Mouse (Mus musculus) spleen, postnatal 14 days (tissue): ENCODE measurements around the gene Esp8.
"Not testable (repeated sequence)": the region's sequence is repeated elsewhere in the genome, so short reads cannot be mapped to it uniquely, and the experiment has no call there.

Source experiments
- DNase-seq, 2 experiments: peaks; one replicate each; pipeline ENCODE4 v3.0.0; 2021 to 2022; ENCODE audit warnings: low spot score in 2 of 2

The Esp8 gene

DNA sequence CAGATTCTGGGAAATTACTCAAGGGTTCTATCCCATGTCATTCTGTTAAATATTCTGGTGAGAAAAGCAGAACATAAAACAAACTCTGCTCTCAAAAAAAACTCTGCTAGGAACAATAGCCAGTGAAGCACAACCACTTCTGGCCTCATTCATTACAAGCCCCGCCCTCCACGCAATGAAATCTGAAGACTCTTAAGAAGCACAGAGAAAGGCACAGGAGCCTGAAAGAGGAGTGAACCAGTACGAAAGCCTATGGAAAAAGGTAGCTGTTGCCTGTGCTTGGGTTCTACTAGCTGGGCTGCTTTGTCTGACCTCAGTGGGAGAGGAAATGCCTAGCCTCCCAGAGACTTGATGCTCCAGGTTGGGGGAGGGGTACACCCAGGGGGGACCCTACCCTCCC, at the start of gene Esp8:
Gene Esp8 (plus strand): TSS at position 205 of the 400 bp plus-strand sequence.
- DNase-seq, result no peak

DNA sequence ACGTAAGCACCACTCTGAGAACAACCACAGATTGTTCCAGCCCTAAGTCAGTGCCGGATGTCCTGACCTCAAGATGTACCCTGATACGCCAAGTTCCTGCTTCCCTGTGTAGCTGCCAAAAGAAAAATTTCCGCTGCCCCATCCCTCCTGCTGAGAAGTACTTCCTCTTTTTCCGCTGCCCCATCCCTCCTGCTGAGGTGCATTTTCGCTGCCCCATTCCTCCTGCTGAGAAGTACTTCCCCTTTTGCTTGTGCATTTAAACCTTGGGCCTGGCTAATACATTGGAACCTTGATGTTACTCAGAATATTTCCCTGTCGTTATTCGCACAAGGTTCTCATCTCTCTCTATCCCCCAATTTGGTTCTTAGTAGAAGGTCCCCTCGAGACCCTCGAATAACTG, 36.3 kb upstream of the Esp8 start:
- DNase-seq, result not testable (repeated sequence)

DNA sequence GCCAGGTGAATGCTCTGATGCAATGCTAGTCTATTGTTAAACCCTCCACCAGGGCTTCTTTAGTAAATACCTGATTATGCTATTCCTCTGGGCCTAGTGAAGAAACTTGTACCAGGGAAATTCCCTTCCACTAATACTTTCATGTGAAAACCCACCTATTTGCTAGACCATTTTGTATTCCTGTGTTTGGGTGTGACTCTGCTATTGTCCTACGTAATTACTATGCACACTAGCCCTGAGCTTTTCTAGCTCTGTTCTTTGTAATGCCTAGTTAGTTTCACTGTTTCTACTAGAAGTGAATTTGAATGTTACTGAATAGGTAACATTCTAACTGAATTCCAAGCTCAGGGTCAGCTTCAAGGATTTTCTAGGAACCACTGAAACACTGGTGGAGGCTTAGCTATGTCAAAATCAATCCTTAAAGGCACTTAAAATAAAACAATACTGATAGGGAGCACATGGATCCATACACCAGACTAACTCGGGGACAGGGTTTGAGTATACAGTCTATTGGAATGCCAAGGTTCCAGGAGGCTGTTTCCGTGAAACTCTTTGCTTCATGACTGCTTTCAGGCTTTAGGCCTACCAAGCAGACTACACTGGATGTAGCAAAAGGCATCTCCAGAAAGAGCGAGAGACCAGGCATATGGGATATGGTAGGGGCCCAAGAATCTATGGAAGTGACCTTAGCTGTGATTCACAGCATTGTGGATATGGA, 24.2 kb upstream of the Esp8 start:
- not testable (repeated sequence) for DNase-seq

DNA sequence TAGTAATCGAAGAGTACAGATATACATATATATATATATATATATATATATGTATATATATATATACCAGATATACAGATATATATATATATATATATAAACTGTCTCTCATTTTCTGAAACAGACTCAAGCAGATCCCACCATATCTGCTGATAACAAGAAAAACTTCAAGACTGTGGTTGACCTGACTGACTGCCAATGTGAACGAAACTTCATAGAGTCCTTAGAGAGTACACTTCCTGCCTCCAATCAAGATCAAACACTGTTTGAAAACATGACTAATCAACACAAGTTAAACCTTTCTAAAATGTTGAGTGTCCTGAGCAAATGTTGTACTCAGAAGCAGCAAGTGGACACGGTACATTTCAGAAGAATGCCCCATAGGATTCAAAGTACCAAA, 10.0 kb downstream of the Esp8 start:
- no peak for DNase-seq

DNA sequence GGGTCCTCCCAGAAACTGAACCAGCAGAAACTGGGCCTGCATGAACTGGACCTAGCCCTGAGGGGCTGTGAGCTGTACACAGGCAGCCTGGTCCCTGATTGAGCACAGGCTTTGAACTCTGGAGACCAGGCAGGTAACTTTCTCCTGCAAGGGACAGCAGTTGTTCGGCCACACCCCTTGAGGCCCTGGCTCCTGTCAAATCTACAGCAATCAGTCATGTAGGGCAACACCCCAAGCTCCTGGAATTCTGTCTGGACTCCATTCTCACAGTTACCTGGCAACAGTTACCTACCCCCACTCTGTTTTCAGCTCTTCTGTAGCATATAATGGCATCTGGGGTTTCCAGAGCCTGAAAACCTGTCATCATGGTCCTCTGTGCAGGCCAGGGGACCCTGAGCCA, 11.3 kb downstream of the Esp8 start:
- no peak for DNase-seq

DNA sequence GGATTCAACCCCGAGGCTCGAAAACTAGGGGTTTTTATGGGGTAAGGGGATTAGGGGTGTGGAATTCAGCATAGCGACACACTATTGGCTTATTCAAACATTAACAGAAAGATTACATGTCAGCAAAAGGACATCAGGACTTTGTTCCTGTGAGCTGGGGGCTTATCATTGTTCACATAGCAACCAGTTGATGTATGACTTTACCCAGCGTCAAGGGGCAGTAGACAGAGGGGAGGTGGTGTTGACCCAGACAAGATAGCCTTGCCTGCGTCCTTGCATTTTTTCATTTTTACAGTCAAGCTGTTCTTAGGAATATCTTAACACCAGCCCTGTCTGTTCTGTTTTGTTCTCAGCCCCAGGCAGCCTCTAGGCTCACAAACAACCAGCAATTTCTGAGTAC, 27.2 kb downstream of the Esp8 start:
- not testable (repeated sequence) for DNase-seq

DNA sequence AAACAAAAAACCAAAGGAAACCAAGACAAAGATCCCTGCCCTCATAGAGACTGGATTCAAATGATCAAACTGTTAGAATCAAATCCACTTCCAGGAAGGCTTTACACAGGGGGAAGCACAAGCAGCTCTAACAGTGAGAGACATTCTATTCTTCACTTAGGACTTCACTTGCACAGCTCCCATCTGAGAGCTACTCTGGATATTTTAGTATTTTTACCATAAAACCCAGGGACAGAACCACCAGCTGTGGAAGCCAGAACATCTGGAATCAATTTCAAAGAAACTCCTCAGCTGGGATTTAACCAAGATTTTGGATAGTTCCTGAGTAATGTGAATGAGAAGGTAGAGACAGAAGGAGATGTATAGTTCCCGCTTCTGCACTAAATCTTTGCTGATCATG, 33.6 kb downstream of the Esp8 start:
- DNase-seq, result no peak

DNA sequence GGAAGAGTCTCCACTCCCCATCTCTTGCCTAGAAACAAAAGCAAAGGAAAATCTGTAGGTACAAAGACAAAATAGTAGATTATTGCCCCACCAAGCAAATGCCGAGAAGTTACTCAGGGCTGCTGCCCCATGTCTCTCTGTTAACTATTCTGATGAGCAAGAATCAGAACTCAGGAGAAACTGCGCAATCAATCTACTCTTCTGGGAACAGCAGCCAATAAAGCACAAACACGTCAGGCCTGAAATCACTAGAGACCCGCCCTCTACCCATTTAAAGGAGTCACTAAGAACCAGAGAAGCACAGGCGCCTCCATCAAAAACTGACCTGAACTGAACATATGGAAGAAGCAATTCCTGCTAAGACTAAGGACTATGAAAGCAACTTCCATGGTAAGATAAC, 41.4 kb downstream of the Esp8 start, which contains the start of gene Esp6:
Gene Esp6 (plus strand): TSS at position 301 of the 400 bp plus-strand sequence.
- DNase-seq, result no peak
